In genomic region chr6:31148311-31148856, GRCm38 (mm10) we compare ENCODE assay signal across 9 mouse cellular contexts.
A peak's percentile ranks its signal among the peaks of the same experiment; 100 is the strongest.
DNase-seq lines count a peak whose midpoint lies in the region; ATAC-seq and TF ChIP-seq lines count a peak whose summit lies in the region.
"Had no signal": no experiment of that assay in that cellular context is flagged by ENCODE, and none has a peak within 500 bp of the region (broad histone marks: within the 10 kb centered on the region; RNA-seq: fewer than 3 reads in every experiment).

No protein-coding gene starts in this region.

- H3K36me3 ChIP-seq in liver, embryonic 16.5 days (ENCODE audit: control insufficient read depth, insufficient read depth): no peaks in the 10 kb centered on the region
- peaks cover 4% of the 10 kb centered on the region; the same call in 1 of the 2 replicates for H3K36me3 ChIP-seq in kidney, adult 2 months (ENCODE audit: control insufficient read depth, insufficient read depth, low read length)
- H3K36me3 ChIP-seq in stomach, embryonic 16.5 days (ENCODE audit: control insufficient read depth, insufficient read depth, low read length): no peaks in the 10 kb centered on the region
- H3K36me3 ChIP-seq in hindbrain, embryonic 11.5 days (ENCODE audit: control insufficient read depth, insufficient read depth, low read length): no peaks in the 10 kb centered on the region
- H3K36me3 ChIP-seq: embryonic facial prominence, embryonic 12.5 days; midbrain, embryonic 12.5 days had no signal

- no peak overlapping the region for H3K4me2 ChIP-seq in liver, embryonic 16.5 days (ENCODE audit: low read depth, low read length)
- no peak overlapping the region for H3K4me2 ChIP-seq in stomach, embryonic 16.5 days (ENCODE audit: low read depth, low read length)
- no peak overlapping the region for H3K4me2 ChIP-seq in hindbrain, embryonic 11.5 days (replicated peaks; ENCODE audit: low read depth, low read length)
- H3K4me2 ChIP-seq: embryonic facial prominence, embryonic 12.5 days; midbrain, embryonic 12.5 days had no signal

- DNase-seq in liver: no peak
- DNase-seq in kidney, adult 2 months: peak; percentile 81
- no peak for DNase-seq in hindbrain, embryonic 11.5 days (ENCODE audit: low spot score)
- DNase-seq in frontal cortex, postnatal 36 days (ENCODE audit: low spot score in 2 of 2): no peak

- peak; percentile 78 for ATAC-seq in liver, embryonic 16.5 days (ENCODE audit: low read depth)
- peak; percentile 51; the same call in 1 of the 2 replicates for ATAC-seq in stomach, embryonic 16.5 days (ENCODE audit: insufficient read depth, low FRiP score)
- no peak for ATAC-seq in hindbrain, embryonic 11.5 days (ENCODE audit: low FRiP score)

- no peak for TF ChIP-seq POLR2A in embryonic fibroblast, embryonic 13.5 days (IDR thresholded peaks at IDR 0.05; ENCODE audit: low read depth, low read length)
- no peak for TF ChIP-seq POLR2A in kidney, adult 2 months (IDR thresholded peaks at IDR 0.05; ENCODE audit: low read depth, low read length)

- H3K4me1 ChIP-seq in liver, embryonic 16.5 days (ENCODE audit: control insufficient read depth, low read depth, low read length): no peaks in the 10 kb centered on the region
- H3K4me1 ChIP-seq in embryonic fibroblast, embryonic 13.5 days (ENCODE audit: control insufficient read depth, insufficient read depth, low read length): peaks cover 2% of the 10 kb centered on the region
- H3K4me1 ChIP-seq in kidney, adult 2 months (ENCODE audit: control insufficient read depth, insufficient read depth, low read length): peaks cover 30% of the 10 kb centered on the region
- H3K4me1 ChIP-seq in stomach, embryonic 16.5 days (ENCODE audit: control insufficient read depth, insufficient read depth, low read length): 0 out of 2 replicates have a peak, but pooled peaks cover 3% of the 10 kb centered on the region
- H3K4me1 ChIP-seq in hindbrain, embryonic 11.5 days (replicated peaks; ENCODE audit: control insufficient read depth, insufficient read depth, low read length): no peaks in the 10 kb centered on the region
- H3K4me1 ChIP-seq: embryonic facial prominence, embryonic 12.5 days; midbrain, embryonic 12.5 days had no signal

- no peak for TF ChIP-seq CTCF in embryonic fibroblast, embryonic 13.5 days (IDR thresholded peaks at IDR 0.05; ENCODE audit: borderline replicate concordance, insufficient read depth, low read length)
- TF ChIP-seq CTCF in kidney, adult 2 months (conservative IDR thresholded peaks at IDR 0.05; ENCODE audit: insufficient read depth, insufficient read length, low read depth, low read length): no peak

- 54% methylated on average over 8 of the region's 8 CpGs for WGBS in liver, embryonic 16.5 days (ENCODE audit: insufficient replicate concordance)
- WGBS in kidney, adult 2 months: 28% methylated on average over 8 of the region's 8 CpGs
- 51% methylated on average over 8 of the region's 8 CpGs for WGBS in stomach, embryonic 16.5 days
- 69% methylated on average over 8 of the region's 8 CpGs for WGBS in hindbrain, embryonic 11.5 days

- H3K9me3 ChIP-seq in liver, embryonic 16.5 days (replicated peaks; ENCODE audit: control insufficient read depth, low read length): no peaks in the 10 kb centered on the region
- H3K9me3 ChIP-seq in stomach, embryonic 16.5 days (replicated peaks; ENCODE audit: control insufficient read depth, low read length): no peaks in the 10 kb centered on the region
- H3K9me3 ChIP-seq in hindbrain, embryonic 11.5 days (ENCODE audit: control insufficient read depth, low read length): no peaks in the 10 kb centered on the region
- H3K9me3 ChIP-seq: embryonic facial prominence, embryonic 12.5 days; midbrain, embryonic 12.5 days had no signal

- H3K27ac ChIP-seq in liver, embryonic 16.5 days (ENCODE audit: low read length): no peak overlapping the region
- H3K27ac ChIP-seq in embryonic fibroblast, embryonic 13.5 days (ENCODE audit: insufficient read depth, low read length): peak overlapping the region; percentile 47
- peak overlapping the region; percentile 81 for H3K27ac ChIP-seq in kidney, adult 2 months (ENCODE audit: insufficient read depth, low read depth, low read length)
- H3K27ac ChIP-seq in stomach, embryonic 16.5 days (ENCODE audit: low read length): no peak overlapping the region
- no peak overlapping the region for H3K27ac ChIP-seq in hindbrain, embryonic 11.5 days (ENCODE audit: low read depth, low read length)
- H3K27ac ChIP-seq: embryonic facial prominence, embryonic 12.5 days; midbrain, embryonic 12.5 days had no signal

- H3K9ac ChIP-seq in liver, embryonic 16.5 days (ENCODE audit: low read depth, low read length): no peak overlapping the region
- H3K9ac ChIP-seq in stomach, embryonic 16.5 days (ENCODE audit: low read length): no peak overlapping the region
- H3K9ac ChIP-seq in hindbrain, embryonic 11.5 days (ENCODE audit: low read depth, low read length): no peak overlapping the region
- H3K9ac ChIP-seq: embryonic facial prominence, embryonic 12.5 days; midbrain, embryonic 12.5 days had no signal

- H3K27me3 ChIP-seq in liver, embryonic 16.5 days (ENCODE audit: control insufficient read depth, insufficient read depth, low read depth, low read length): no peaks in the 10 kb centered on the region
- no peaks in the 10 kb centered on the region for H3K27me3 ChIP-seq in kidney, adult 2 months (replicated peaks; ENCODE audit: control insufficient read depth, insufficient read depth, low read length)
- H3K27me3 ChIP-seq in stomach, embryonic 16.5 days (ENCODE audit: control insufficient read depth, insufficient read depth, low read length): no peaks in the 10 kb centered on the region
- H3K27me3 ChIP-seq in hindbrain, embryonic 11.5 days (ENCODE audit: control insufficient read depth, insufficient read depth, low read length): no peaks in the 10 kb centered on the region
- H3K27me3 ChIP-seq: embryonic facial prominence, embryonic 12.5 days; midbrain, embryonic 12.5 days had no signal

- no peak overlapping the region for H3K4me3 ChIP-seq in liver, embryonic 16.5 days (ENCODE audit: low read depth, low read length)
- no peak overlapping the region for H3K4me3 ChIP-seq in embryonic fibroblast, embryonic 13.5 days (ENCODE audit: insufficient read depth, low read length)
- no peak overlapping the region for H3K4me3 ChIP-seq in kidney, adult 2 months (ENCODE audit: insufficient read depth, low read depth, low read length)
- H3K4me3 ChIP-seq in stomach, embryonic 16.5 days (replicated peaks; ENCODE audit: low read length): no peak overlapping the region
- H3K4me3 ChIP-seq in hindbrain, embryonic 11.5 days (ENCODE audit: low read depth, low read length): no peak overlapping the region
- H3K4me3 ChIP-seq: embryonic facial prominence, embryonic 12.5 days; midbrain, embryonic 12.5 days had no signal

Comparison
In these comparisons a context has a peak if more than half of its experiments do, and no peak if none do; other contexts are left out.
1. H3K27ac ChIP-seq: peak in embryonic fibroblast, embryonic 13.5 days (single experiment) and kidney, adult 2 months (single experiment); none in liver, embryonic 16.5 days (single experiment), stomach, embryonic 16.5 days (single experiment) and hindbrain, embryonic 11.5 days (single experiment).